Comparison of ENCODE assay signal across 15 mouse cellular contexts in the genomic region with DNA sequence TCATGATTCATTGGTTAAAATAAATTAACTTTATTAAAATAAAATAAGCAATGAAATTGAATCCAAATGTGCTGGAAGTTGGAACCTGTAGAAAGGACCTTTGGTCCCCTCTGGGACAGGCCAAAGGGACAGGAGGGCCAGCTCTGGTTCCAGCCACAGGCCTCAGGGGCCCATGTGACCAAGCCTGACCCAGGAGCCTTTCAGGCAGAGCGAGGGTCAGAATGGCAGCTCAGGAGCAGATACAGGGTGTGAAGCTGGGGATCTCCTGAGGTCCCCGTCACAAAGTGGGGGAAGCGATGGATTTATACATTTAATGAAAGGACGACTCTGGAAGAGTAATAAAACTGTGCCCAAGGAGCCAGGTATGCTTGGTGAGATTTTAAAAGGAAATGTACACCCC.
"Had no signal": no experiment of that assay in that cellular context is flagged by ENCODE, and none has a peak within 500 bp of the region (broad histone marks: within the 10 kb centered on the region; RNA-seq: fewer than 3 reads in every experiment).

No protein-coding gene starts in this region.

- H3K36me3 ChIP-seq: liver, embryonic 13.5 days; lung, embryonic 15.5 days; neural tube, embryonic 15.5 days had no signal

- H3K4me2 ChIP-seq: liver, embryonic 13.5 days had no signal

- H3K27ac ChIP-seq: layer of hippocampus, adult 2 months; liver, embryonic 13.5 days; lung, embryonic 15.5 days; macrophage; neural tube, embryonic 15.5 days had no signal

- H3K9me3 ChIP-seq: liver, embryonic 13.5 days; lung, embryonic 15.5 days; neural tube, embryonic 15.5 days had no signal

- DNase-seq: kidney, adult 9 months; left cerebral cortex, postnatal 4 days; liver; liver, embryonic 13.5 days; liver, postnatal 0 days; lung, postnatal 14 days; thymus, adult 2 months; thymus, postnatal 25 days had no signal

- H3K4me1 ChIP-seq: liver, embryonic 13.5 days; megakaryocyte, embryonic 14.5 days had no signal

- H3K9ac ChIP-seq: liver, embryonic 13.5 days; liver, postnatal 0 days; lung, embryonic 15.5 days; neural tube, embryonic 15.5 days had no signal

- ATAC-seq: intestine, postnatal 0 days; liver, postnatal 0 days had no signal

- H3K27me3 ChIP-seq: megakaryocyte, embryonic 14.5 days had no signal

- H3K4me3 ChIP-seq: layer of hippocampus, adult 2 months; liver, embryonic 13.5 days; lung, embryonic 15.5 days; megakaryocyte, embryonic 14.5 days; myocyte; neural tube, embryonic 15.5 days had no signal
